Mouse (Mus musculus): ENCODE data around the gene Myl3.

Myl3 gene

GRCm38 (mm10) chr9:110731859-110732258, 9.8 kb upstream of the Myl3 start:
- DNase-seq (ENCODE audit: low spot score in 2 of 2): no peak

- peak; percentile 30 to 31 for DNase-seq (ENCODE audit: low spot score in 2 of 2)
Observed at GRCm38 (mm10) chr9:110732623-110733022, 9.0 kb upstream of the Myl3 start.

GRCm38 (mm10) chr9:110733102-110733501, 8.6 kb upstream of the Myl3 start:
- no peak for DNase-seq (ENCODE audit: low spot score in 2 of 2)

GRCm38 (mm10) chr9:110734154-110734553, 7.5 kb upstream of the Myl3 start:
- peak; percentile 18 to 33 for DNase-seq (ENCODE audit: low spot score in 2 of 2)

GRCm38 (mm10) chr9:110736362-110736761, 5.3 kb upstream of the Myl3 start:
- no peak for DNase-seq (ENCODE audit: low spot score in 2 of 2)

GRCm38 (mm10) chr9:110738054-110738453, 3.6 kb upstream of the Myl3 start:
- DNase-seq (ENCODE audit: low spot score in 2 of 2): no peak

GRCm38 (mm10) chr9:110739961-110740360, 1.7 kb upstream of the Myl3 start:
- DNase-seq (ENCODE audit: low spot score in 2 of 2): no peak

- no peak for DNase-seq (ENCODE audit: low spot score in 2 of 2)
Observed at GRCm38 (mm10) chr9:110742295-110742950, 762 bp downstream of the Myl3 start.

GRCm38 (mm10) chr9:110742951-110743455, 1.3 kb downstream of the Myl3 start:
- no peak for DNase-seq (ENCODE audit: low spot score in 2 of 2)

GRCm38 (mm10) chr9:110743456-110744323, 2.0 kb downstream of the Myl3 start:
- no peak for DNase-seq (ENCODE audit: low spot score in 2 of 2)

GRCm38 (mm10) chr9:110745752-110746151, 4.1 kb downstream of the Myl3 start:
- DNase-seq (ENCODE audit: low spot score in 2 of 2): no peak

GRCm38 (mm10) chr9:110746238-110746637, 4.6 kb downstream of the Myl3 start:
- no peak for DNase-seq (ENCODE audit: low spot score in 2 of 2)

- no peak for DNase-seq (ENCODE audit: low spot score in 2 of 2)
Observed at GRCm38 (mm10) chr9:110746961-110747360, 5.3 kb downstream of the Myl3 start, which contains the start of gene Pth1r. TSS of gene Pth1r (minus strand) at chr9:110747145.

- DNase-seq (ENCODE audit: low spot score in 2 of 2): no peak
Observed at GRCm38 (mm10) chr9:110748451-110748850, 6.8 kb downstream of the Myl3 start.

GRCm38 (mm10) chr9:110750404-110751187, 8.9 kb downstream of the Myl3 start:
- no peak for DNase-seq (ENCODE audit: low spot score in 2 of 2)

GRCm38 (mm10) chr9:110751412-110751811, 9.8 kb downstream of the Myl3 start:
- no peak for DNase-seq (ENCODE audit: low spot score in 2 of 2)

GRCm38 (mm10) chr9:110752917-110753435, 11.3 kb downstream of the Myl3 start:
- no peak for DNase-seq (ENCODE audit: low spot score in 2 of 2)

GRCm38 (mm10) chr9:110753773-110754172, 12.1 kb downstream of the Myl3 start:
- DNase-seq (ENCODE audit: low spot score in 2 of 2): no peak

- no peak for DNase-seq (ENCODE audit: low spot score in 2 of 2)
Observed at GRCm38 (mm10) chr9:110757816-110758215, 16.2 kb downstream of the Myl3 start.

- DNase-seq (ENCODE audit: low spot score in 2 of 2): no peak
Observed at GRCm38 (mm10) chr9:110758605-110759004, 16.9 kb downstream of the Myl3 start.

- peak in 1 of 2 experiments; percentile 48 for DNase-seq (ENCODE audit: low spot score in 2 of 2)
Observed at GRCm38 (mm10) chr9:110759265-110759664, 17.6 kb downstream of the Myl3 start.

- no peak for DNase-seq (ENCODE audit: low spot score in 2 of 2)
Observed at GRCm38 (mm10) chr9:110760886-110761285, 19.2 kb downstream of the Myl3 start.

All from thymus, postnatal 10 days (tissue).